Mouse (Mus musculus): Measurements from ENCODE around the gene Cwf19l1. TPM values are rescaled to one million over a fixed set of nuclear protein-coding genes. Genes with fewer than 3 reads are reported as not detected.
A peak's percentile ranks its signal among the peaks of the same experiment; 100 is the strongest.

Cwf19l1 gene
- polyA plus RNA-seq, 1 experiment = 7.5 TPM

DNA sequence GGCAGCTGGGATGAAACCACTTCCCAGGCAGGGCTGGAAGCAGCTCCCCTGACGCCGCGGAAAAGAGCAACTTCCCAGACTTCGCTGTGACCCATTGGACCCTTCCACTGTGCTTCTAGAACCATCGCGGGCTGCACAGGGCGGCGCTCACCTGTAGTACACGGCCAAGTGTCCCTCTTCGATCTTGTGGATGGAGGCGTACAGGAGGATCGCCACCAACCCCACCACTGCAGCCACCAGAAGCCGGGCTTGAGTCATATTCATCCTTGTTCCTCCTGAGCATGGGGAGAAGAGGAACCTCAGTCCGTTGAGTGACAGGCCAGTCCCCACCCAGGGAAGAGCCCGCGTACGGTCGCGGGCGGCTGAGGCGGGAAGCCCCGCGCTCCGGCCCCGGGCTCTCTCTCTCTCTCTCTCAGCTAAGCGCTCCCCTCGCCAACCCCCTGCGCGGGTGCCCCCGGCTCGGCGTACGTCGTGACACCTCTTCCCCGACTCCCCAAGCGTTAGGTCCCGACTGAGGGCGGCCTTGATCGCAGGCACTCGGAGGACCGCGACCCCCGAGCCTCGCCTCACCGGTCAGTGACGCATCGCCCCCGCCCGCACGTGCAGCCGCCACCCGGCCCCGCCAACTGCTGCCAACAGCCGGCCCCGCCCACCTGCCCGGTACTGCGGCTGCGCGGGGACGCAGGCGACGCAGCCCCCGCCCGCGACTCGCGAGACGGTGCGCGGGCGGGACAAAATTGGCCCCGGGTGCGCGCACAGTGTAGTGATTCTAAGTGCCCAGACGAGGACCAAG is 66.4 kb downstream of the Cwf19l1 start, which contains the start of gene Erlin1:
TSS of gene Erlin1 (minus strand) at position 665 of the 793 bp plus-strand sequence.
- TF ChIP-seq POLR2A (IDR thresholded peaks at IDR 0.05; ENCODE audit: borderline replicate concordance, extremely low read depth, low read depth, low read length) (no peak), CTCF (IDR thresholded peaks at IDR 0.05; ENCODE audit: insufficient read depth, low read length) (no peak)
- H3K4me3 ChIP-seq (replicated peaks; ENCODE audit: extremely low read depth, low read depth, low read length) = peak within 1 kb of the TSS; percentile 90
- peak; percentile 91 for DNase-seq
- under 1% methylated on average over 75 of the region's 75 CpGs for WGBS
- peaks cover 3% of the 10 kb centered on the region; the same call in 1 of the 2 replicates for H3K4me1 ChIP-seq (ENCODE audit: control insufficient read depth, insufficient read depth, low read length)

GRCm38 (mm10) chr19:44068232-44068631 is 67.4 kb downstream of the Cwf19l1 start:
- peaks cover 5% of the 10 kb centered on the region for H3K4me1 ChIP-seq (ENCODE audit: control insufficient read depth, insufficient read depth, low read length)
- TF ChIP-seq POLR2A (IDR thresholded peaks at IDR 0.05; ENCODE audit: borderline replicate concordance, extremely low read depth, low read depth, low read length) = no peak
- TF ChIP-seq CTCF (IDR thresholded peaks at IDR 0.05; ENCODE audit: insufficient read depth, low read length) = no peak
- WGBS = 76% methylated on average over 4 of the region's 4 CpGs
- no peak overlapping the region for H3K4me3 ChIP-seq (replicated peaks; ENCODE audit: extremely low read depth, low read depth, low read length)
- no peak for DNase-seq

- no peak for TF ChIP-seq POLR2A (IDR thresholded peaks at IDR 0.05; ENCODE audit: borderline replicate concordance, extremely low read depth, low read depth, low read length)
- Histone ChIP-seq H3K4me1 (ENCODE audit: control insufficient read depth, insufficient read depth, low read length) (peaks cover 5% of the 10 kb centered on the region), H3K4me3 (replicated peaks; ENCODE audit: extremely low read depth, low read depth, low read length) (no peak overlapping the region)
- DNase-seq = no peak
- WGBS = 62% methylated on average over 9 of the region's 9 CpGs
Measured at GRCm38 (mm10) chr19:44067323-44068049, 68.2 kb downstream of the Cwf19l1 start.

DNA sequence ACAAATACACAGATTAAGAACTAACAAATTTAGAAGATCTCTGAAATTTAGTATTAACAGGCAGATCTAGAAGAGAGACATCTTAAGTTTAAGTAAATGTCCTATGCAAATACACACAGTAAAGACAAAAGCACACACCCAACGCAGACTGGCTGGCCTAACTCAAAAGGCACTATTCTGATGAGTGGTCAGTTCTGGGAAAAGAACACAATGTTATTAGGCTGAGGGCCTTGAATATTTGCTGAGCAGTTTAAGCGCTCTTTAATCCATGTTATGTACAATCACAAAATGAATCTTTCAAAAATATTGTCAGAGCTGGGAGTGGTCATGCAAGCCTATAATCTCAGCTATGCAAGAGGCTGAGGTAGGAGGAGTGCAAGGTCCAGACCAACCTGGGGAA is 70.9 kb downstream of the Cwf19l1 start:
- Histone ChIP-seq H3K4me1 (ENCODE audit: control insufficient read depth, insufficient read depth, low read length) (peaks cover 5% of the 10 kb centered on the region), H3K4me3 (replicated peaks; ENCODE audit: extremely low read depth, low read depth, low read length) (no peak overlapping the region)
- no peak for DNase-seq
- WGBS = 71% methylated on average over 2 of the region's 2 CpGs
- no peak for TF ChIP-seq CTCF (IDR thresholded peaks at IDR 0.05; ENCODE audit: insufficient read depth, low read length)
- no peak for TF ChIP-seq POLR2A (IDR thresholded peaks at IDR 0.05; ENCODE audit: borderline replicate concordance, extremely low read depth, low read depth, low read length)

GRCm38 (mm10) chr19:44063773-44064172 is 71.9 kb downstream of the Cwf19l1 start:
- no peak for DNase-seq
- H3K4me3 ChIP-seq (replicated peaks; ENCODE audit: extremely low read depth, low read depth, low read length) = no peak overlapping the region
- H3K4me1 ChIP-seq (ENCODE audit: control insufficient read depth, insufficient read depth, low read length) = peaks cover 5% of the 10 kb centered on the region
- 79% methylated on average over 7 of the region's 7 CpGs for WGBS
- no peak for TF ChIP-seq CTCF (IDR thresholded peaks at IDR 0.05; ENCODE audit: insufficient read depth, low read length)
- no peak for TF ChIP-seq POLR2A (IDR thresholded peaks at IDR 0.05; ENCODE audit: borderline replicate concordance, extremely low read depth, low read depth, low read length)

GRCm38 (mm10) chr19:44060226-44060625 is 75.5 kb downstream of the Cwf19l1 start:
- DNase-seq = no peak
- Histone ChIP-seq H3K4me3 (replicated peaks; ENCODE audit: extremely low read depth, low read depth, low read length) (no peak overlapping the region), H3K4me1 (ENCODE audit: control insufficient read depth, insufficient read depth, low read length) (peaks cover 3% of the 10 kb centered on the region; the same call in 1 of the 2 replicates)
- WGBS = 76% methylated on average over 3 of the region's 3 CpGs
- TF ChIP-seq POLR2A (IDR thresholded peaks at IDR 0.05; ENCODE audit: borderline replicate concordance, extremely low read depth, low read depth, low read length) (no peak), CTCF (IDR thresholded peaks at IDR 0.05; ENCODE audit: insufficient read depth, low read length) (no peak)

Other genes with a start within 250 kb of the Cwf19l1 start
- gene Dnmbp, start 195.7 kb downstream of the Cwf19l1 start, polyA plus RNA-seq (2012; rRNA removed) = 17.1 and 18.6 TPM in 2 replicates
- 4.3 and 5.0 TPM in 2 replicates for gene Cpn1, start 149.3 kb downstream of the Cwf19l1 start, polyA plus RNA-seq (2012; rRNA removed)
- 0.53 and 0.65 TPM in 2 replicates for gene Cyp2c23, start 106.7 kb downstream of the Cwf19l1 start, polyA plus RNA-seq (2012; rRNA removed)
- gene Erlin1, start 66.1 kb downstream of the Cwf19l1 start, polyA plus RNA-seq (2012; rRNA removed) = 6.5 and 7.0 TPM in 2 replicates
- 10.2 and 16.1 TPM in 2 replicates for gene Chuk, start 28.4 kb downstream of the Cwf19l1 start, polyA plus RNA-seq (2012; rRNA removed)
- 15.5 and 19.7 TPM in 2 replicates for gene Bloc1s2, start 10.6 kb upstream of the Cwf19l1 start, polyA plus RNA-seq (2012; rRNA removed)
- 0.03 and 0.06 TPM in 2 replicates for gene Pkd2l1, start 56.6 kb upstream of the Cwf19l1 start, polyA plus RNA-seq (2012; rRNA removed)
- gene Scd3, start 67.4 kb upstream of the Cwf19l1 start, polyA plus RNA-seq (2012; rRNA removed) = 0.14 TPM in 1 of 2 replicates, not detected in the other
- 289 and 384 TPM in 2 replicates for gene Scd2, start 157.8 kb upstream of the Cwf19l1 start, polyA plus RNA-seq (2012; rRNA removed)
- gene Scd4, start 197.2 kb upstream of the Cwf19l1 start, polyA plus RNA-seq (2012; rRNA removed) = 0.46 and 0.97 TPM in 2 replicates

Data from lung, adult 2 months (tissue).